Mouse (Mus musculus) MEL (cell line): ENCODE data around the gene Pla2g6. TPM values are rescaled to one million over a fixed set of nuclear protein-coding genes. Genes with fewer than 3 reads are reported as not detected.

Source experiments
- DNase-seq: peaks from one replicate; pipeline ENCODE4 v3.0.0; 2011; ENCODE audit warnings: low read depth, low spot score
- H3K27ac ChIP-seq: 2 replicates; pipeline ENCODE4 v1.5.1; 2012; ENCODE audit warnings: low read depth, mild to moderate bottlenecking, control low read depth, low read length, moderate library complexity; ENCODE audit not compliant: control insufficient read depth
- H3K27me3 ChIP-seq, 2 experiments: fragments of 150-350 bp in 1 of 2; sonication (generic) in 1 of 2; 2 replicates each; pipeline ENCODE4 v1.6.1; 2012; ENCODE audit warnings: low read length in 2 of 2, mild to moderate bottlenecking in 2 of 2, improper control_type of control experiment in 1 of 2, moderate library complexity in 1 of 2; ENCODE audit not compliant: insufficient read depth in 2 of 2, control insufficient read depth in 1 of 2
- H3K36me3 ChIP-seq, 2 experiments: 2 replicates each; pipeline ENCODE4 v1.6.1; 2012 to 2014; ENCODE audit warnings: low read length in 2 of 2, improper control_type of control experiment in 1 of 2, inconsistent platforms in 1 of 2, mild to moderate bottlenecking in 1 of 2; ENCODE audit not compliant: insufficient read depth in 2 of 2, control insufficient read depth in 1 of 2
- H3K4me1 ChIP-seq, 2 experiments: fragments of 150-350 bp in 1 of 2; sonication (generic) in 1 of 2; 2 replicates each; pipeline ENCODE4 v1.6.1; 2012; ENCODE audit warnings: low read length in 2 of 2, improper control_type of control experiment in 1 of 2, mild to moderate bottlenecking in 1 of 2; ENCODE audit not compliant: insufficient read depth in 2 of 2, control insufficient read depth in 1 of 2
- H3K4me3 ChIP-seq, 2 experiments: fragments of 150-350 bp in 1 of 2; sonication (generic) in 1 of 2; 2 replicates each; pipeline ENCODE4 v1.5.1; 2012; ENCODE audit warnings: low read depth in 2 of 2, low read length in 2 of 2, mild to moderate bottlenecking in 2 of 2, moderate library complexity in 2 of 2, control low read depth in 1 of 2, improper control_type of control experiment in 1 of 2; ENCODE audit not compliant: control insufficient read depth in 1 of 2, insufficient read depth in 1 of 2
- H3K79me2 ChIP-seq: 2 replicates; pipeline ENCODE4 v1.6.1; 2012; ENCODE audit warnings: mild to moderate bottlenecking, low read length, moderate library complexity; ENCODE audit not compliant: control insufficient read depth, poor library complexity, insufficient read depth
- H3K9ac ChIP-seq: 2 replicates; pipeline ENCODE4 v1.6.1; 2012; ENCODE audit warnings: low read depth, mild to moderate bottlenecking, control low read depth, low read length, moderate library complexity; ENCODE audit not compliant: control insufficient read depth, poor library complexity, severe bottlenecking
- H3K9me3 ChIP-seq: fragments of 150-350 bp; sonication (generic); replicated peaks from 2 replicates; pipeline ENCODE4 v1.6.1; 2012; ENCODE audit warnings: mild to moderate bottlenecking, low read length, improper control_type of control experiment, moderate library complexity; ENCODE audit not compliant: insufficient read depth
- CHD2 ChIP-seq: IDR thresholded peaks from 2 replicates; pipeline ENCODE4 v1.6.1; 2011; ENCODE audit warnings: low read length, improper control_type of control experiment
- CTCF ChIP-seq, 3 experiments: IDR thresholded peaks in 2 of 3; conservative IDR thresholded peaks in 1 of 3; 2 replicates each; pipeline ENCODE4 v1.5.1; 2011 to 2012; ENCODE audit warnings: low read length in 3 of 3, low read depth in 2 of 3, mild to moderate bottlenecking in 2 of 3, improper control_type of control experiment in 1 of 3, inconsistent platforms in 1 of 3, mixed read lengths in 1 of 3, moderate library complexity in 1 of 3; ENCODE audit not compliant: control insufficient read depth in 1 of 3, insufficient read depth in 1 of 3, poor library complexity in 1 of 3, severe bottlenecking in 1 of 3
- EP300 ChIP-seq, 2 experiments: IDR thresholded peaks; 2 replicates each; pipeline ENCODE4 v1.6.1; 2011; ENCODE audit warnings: improper control_type of control experiment in 2 of 2, low read length in 2 of 2, low read depth in 1 of 2, mild to moderate bottlenecking in 1 of 2
- GABPA ChIP-seq: IDR thresholded peaks from 2 replicates; pipeline ENCODE4 v1.6.1; 2012; ENCODE audit warnings: low read depth, mild to moderate bottlenecking, inconsistent platforms, low read length, improper control_type of control experiment, moderate library complexity
- JUND ChIP-seq: IDR thresholded peaks from 2 replicates; pipeline ENCODE4 v1.6.1; 2011; ENCODE audit warnings: low read depth, mild to moderate bottlenecking, improper control_type of control experiment, low read length
- KAT2A ChIP-seq: conservative IDR thresholded peaks from 2 replicates; pipeline ENCODE4 v1.6.1; 2012; ENCODE audit warnings: low read depth, low read length, improper control_type of control experiment, inconsistent platforms
- MAFK ChIP-seq: IDR thresholded peaks from 2 replicates; pipeline ENCODE4 v1.6.1; 2011; ENCODE audit warnings: low read depth, mild to moderate bottlenecking, low read length, improper control_type of control experiment, borderline replicate concordance
- MAZ ChIP-seq: IDR thresholded peaks from 2 replicates; pipeline ENCODE4 v1.6.1; 2012; ENCODE audit warnings: low read depth, mild to moderate bottlenecking, inconsistent platforms, low read length, improper control_type of control experiment
- MYC ChIP-seq: IDR thresholded peaks from 2 replicates; pipeline ENCODE4 v1.6.1; 2011; ENCODE audit warnings: low read depth, mild to moderate bottlenecking, low read length, improper control_type of control experiment, moderate library complexity
- NELFE ChIP-seq: IDR thresholded peaks from 2 replicates; pipeline ENCODE4 v1.6.1; 2011; ENCODE audit warnings: low read depth, low read length, improper control_type of control experiment
- POLR2A ChIP-seq, 2 experiments: IDR thresholded peaks; 2 replicates each; pipeline ENCODE4 v1.6.1; 2011 to 2012; ENCODE audit warnings: low read length in 2 of 2, mild to moderate bottlenecking in 2 of 2, control low read depth in 1 of 2, improper control_type of control experiment in 1 of 2, low read depth in 1 of 2, moderate library complexity in 1 of 2; ENCODE audit not compliant: control insufficient read depth in 1 of 2, insufficient read depth in 1 of 2, poor library complexity in 1 of 2
- SIN3A ChIP-seq: IDR thresholded peaks from 2 replicates; pipeline ENCODE4 v1.6.1; 2012; ENCODE audit warnings: low read length, improper control_type of control experiment, inconsistent platforms
- SMC3 ChIP-seq: IDR thresholded peaks from 2 replicates; pipeline ENCODE4 v1.6.1; 2011; ENCODE audit warnings: low read depth, low read length, improper control_type of control experiment
- TAL1 ChIP-seq: IDR thresholded peaks from 2 replicates; pipeline ENCODE4 v1.6.1; 2012; ENCODE audit warnings: mild to moderate bottlenecking, inconsistent platforms, low read length, moderate library complexity, mixed read lengths
- TBP ChIP-seq: IDR thresholded peaks from 2 replicates; pipeline ENCODE4 v1.8.0; 2011; ENCODE audit warnings: low read depth, low read length, improper control_type of control experiment
- TCF12 ChIP-seq: IDR thresholded peaks from 2 replicates; pipeline ENCODE4 v1.6.1; 2014; ENCODE audit warnings: low read depth, mild to moderate bottlenecking, inconsistent platforms, low read length, improper control_type of control experiment, moderate library complexity
- USF1 ChIP-seq: IDR thresholded peaks from 2 replicates; pipeline ENCODE4 v1.6.1; 2014; ENCODE audit warnings: low read depth, mild to moderate bottlenecking, inconsistent platforms, low read length, improper control_type of control experiment, moderate library complexity
- USF2 ChIP-seq, 2 experiments: IDR thresholded peaks; 2 replicates each; pipeline ENCODE4 v1.6.1; 2011 to 2012; ENCODE audit warnings: improper control_type of control experiment in 2 of 2, low read length in 2 of 2, borderline replicate concordance in 1 of 2, inconsistent platforms in 1 of 2, low read depth in 1 of 2, mild to moderate bottlenecking in 1 of 2; ENCODE audit not compliant: insufficient read depth in 1 of 2
- ZC3H11A ChIP-seq: IDR thresholded peaks from 2 replicates; pipeline ENCODE4 v1.6.1; 2012; ENCODE audit warnings: low read depth, mild to moderate bottlenecking, inconsistent platforms, low read length, improper control_type of control experiment
- ZKSCAN1 ChIP-seq: IDR thresholded peaks from 2 replicates; pipeline ENCODE4 v1.6.1; 2012; ENCODE audit warnings: low read depth, mild to moderate bottlenecking, inconsistent platforms, low read length, improper control_type of control experiment, moderate library complexity
- ZNF384 ChIP-seq: IDR thresholded peaks from 2 replicates; pipeline ENCODE4 v1.6.1; 2012; ENCODE audit warnings: low read depth, mild to moderate bottlenecking, inconsistent platforms, low read length, improper control_type of control experiment
- polyA plus RNA-seq, 2 experiments: library from polyadenylated mRNA; stranded (reverse) in 1 of 2; unstranded in 1 of 2; fragments of >175 nt in 1 of 2; fragments of >200 nt in 1 of 2; gene quantifications; 2 replicates each; pipeline versions ENCODE4 v1.2.1 to v1.2.4; 2012; ENCODE audit warnings: low replicate concordance in 2 of 2, low read depth in 1 of 2; ENCODE audit not compliant: insufficient read length in 2 of 2, insufficient read depth in 1 of 2, missing spikeins in 1 of 2
- total RNA-seq: library from RNA; depleted of rRNA; stranded (reverse); fragments of 300-350 nt; gene quantifications from 2 replicates; pipeline ENCODE4 v1.2.3, GENCODE M21; 2012

Gene Pla2g6
- total and polyA plus RNA-seq, 3 experiments: 11.8 to 24.7 TPM; not detected in 1

DNA sequence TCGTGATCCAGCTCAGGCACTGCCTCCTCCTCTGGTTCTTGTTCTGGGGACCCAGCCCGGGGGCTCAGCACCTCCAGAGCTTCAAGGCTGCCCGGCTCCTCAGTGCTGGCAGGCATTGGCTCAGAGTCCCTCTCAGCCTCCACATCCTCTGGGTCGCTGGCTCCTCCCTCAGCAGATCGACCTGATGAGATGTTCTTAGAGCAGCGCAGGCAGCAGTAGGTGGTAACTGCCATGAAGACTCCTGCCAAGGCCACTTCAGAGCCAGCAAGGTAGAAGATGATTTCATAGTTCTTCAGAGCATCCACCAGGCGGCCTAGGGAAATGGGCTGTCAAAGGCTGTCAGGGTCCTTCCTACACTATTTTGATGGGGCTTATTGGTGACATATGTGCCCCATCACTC lies 77.0 kb downstream of the Pla2g6 start:
- TF ChIP-seq GABPA: no peak
- TF ChIP-seq SMC3: no peak
- no peak for TF ChIP-seq NELFE
- TF ChIP-seq USF2 (IDR thresholded peaks at IDR 0.05; ENCODE audit: borderline replicate concordance in 1 of 2, insufficient read depth in 1 of 2, low read depth in 1 of 2, low read length in 2 of 2): no peak
- no peak for TF ChIP-seq TAL1
- TF ChIP-seq TCF12: no peak
- TF ChIP-seq JUND: no peak
- TF ChIP-seq MAZ: no peak
- no peak for TF ChIP-seq CHD2
- TF ChIP-seq SIN3A: no peak
- no peak for TF ChIP-seq EP300 (IDR thresholded peaks at IDR 0.05; ENCODE audit: low read depth in 1 of 2, low read length in 2 of 2)
- no peak for TF ChIP-seq MYC
- no peak for TF ChIP-seq ZC3H11A
- TF ChIP-seq ZNF384: no peak
- no peak for TF ChIP-seq USF1
- TF ChIP-seq KAT2A: no peak
- TF ChIP-seq MAFK: no peak
- TF ChIP-seq CTCF (IDR thresholded peaks at IDR 0.05 in 2 of 3, conservative IDR thresholded peaks at IDR 0.05 in 1 of 3; ENCODE audit: control insufficient read depth in 1 of 3, insufficient read depth in 1 of 3, low read depth in 2 of 3, low read length in 3 of 3, poor library complexity in 1 of 3, severe bottlenecking in 1 of 3): no peak
- TF ChIP-seq TBP: no peak
- no peak for TF ChIP-seq POLR2A (IDR thresholded peaks at IDR 0.05; ENCODE audit: control insufficient read depth in 1 of 2, insufficient read depth in 1 of 2, low read depth in 1 of 2, low read length in 2 of 2, poor library complexity in 1 of 2)
- Histone ChIP-seq H3K4me3 (no peak overlapping the region), H3K9ac (no peak overlapping the region), H3K27me3 (no peaks in the 10 kb centered on the region), H3K9me3 (no peaks in the 10 kb centered on the region), H3K36me3 (no peaks in the 10 kb centered on the region), H3K79me2 (no peaks in the 10 kb centered on the region), H3K4me1 (no peaks in the 10 kb centered on the region), H3K27ac (no peak overlapping the region)
- DNase-seq: no peak

- no peak for TF ChIP-seq JUND
- TF ChIP-seq TBP: no peak
- no peak for TF ChIP-seq TCF12
- TF ChIP-seq ZKSCAN1: no peak
- no peak for TF ChIP-seq EP300 (IDR thresholded peaks at IDR 0.05; ENCODE audit: low read depth in 1 of 2, low read length in 2 of 2)
- no peak for TF ChIP-seq NELFE
- no peaks in the 10 kb centered on the region for H3K36me3 ChIP-seq
- no peaks in the 10 kb centered on the region for H3K4me1 ChIP-seq
- no peaks in the 10 kb centered on the region for H3K79me2 ChIP-seq
- H3K27me3 ChIP-seq: no peaks in the 10 kb centered on the region
- DNase-seq: no peak
- H3K4me3 ChIP-seq: no peak overlapping the region
- no peak overlapping the region for H3K27ac ChIP-seq
- no peaks in the 10 kb centered on the region for H3K9me3 ChIP-seq
- no peak overlapping the region for H3K9ac ChIP-seq
Observed at GRCm38 (mm10) chr15:79250236-79250635, 78.0 kb downstream of the Pla2g6 start.
